ENCODE assay signal across 23 mouse cellular contexts in the genomic region with DNA sequence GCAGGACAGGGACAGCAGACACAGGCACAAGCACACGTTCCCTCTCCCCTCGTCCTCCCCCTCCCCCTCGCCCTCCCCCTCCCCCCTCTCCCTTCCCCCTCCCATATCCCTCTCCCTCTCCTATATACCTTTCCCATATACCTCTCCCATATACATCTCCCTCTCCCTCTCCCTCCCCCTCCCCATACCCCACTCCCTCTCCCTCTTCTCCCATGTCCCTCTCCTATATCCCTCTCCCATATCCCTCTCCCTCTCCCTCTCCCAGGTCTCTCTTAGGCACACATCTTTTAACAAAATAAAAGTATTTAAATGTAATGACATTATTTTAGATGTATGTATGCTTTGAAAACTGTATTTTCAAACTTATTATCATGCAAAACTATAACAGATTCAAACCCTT.
"Had no signal": no experiment of that assay in that cellular context is flagged by ENCODE, and none has a peak within 500 bp of the region (broad histone marks: within the 10 kb centered on the region; RNA-seq: fewer than 3 reads in every experiment).

No protein-coding gene starts in this region.

- DNase-seq: gastrocnemius, postnatal 14 days; gastrocnemius, postnatal 36 days; heart, adult 11 months; heart, adult 2 months; heart, postnatal 14 days; heart, postnatal 36 days; kidney, adult 11 months; kidney, adult 2 months; kidney, postnatal 14 days; layer of hippocampus, adult 9-11 months; layer of hippocampus, postnatal 36 days; left cerebral cortex, postnatal 4 days had no signal

- H3K9ac ChIP-seq: heart, embryonic 13.5 days; heart, embryonic 15.5 days; hindbrain, embryonic 13.5 days; hindbrain, embryonic 15.5 days; limb, embryonic 13.5 days; limb, embryonic 15.5 days; liver, embryonic 12.5 days; liver, embryonic 14.5 days had no signal

- H3K27me3 ChIP-seq: heart, embryonic 13.5 days; heart, embryonic 15.5 days; hindbrain, embryonic 13.5 days; hindbrain, embryonic 15.5 days; limb, embryonic 13.5 days; limb, embryonic 15.5 days; liver, embryonic 12.5 days had no signal

- H3K36me3 ChIP-seq: heart, embryonic 13.5 days; heart, embryonic 15.5 days; hindbrain, embryonic 13.5 days; hindbrain, embryonic 15.5 days; limb, embryonic 13.5 days; limb, embryonic 15.5 days; liver, embryonic 12.5 days had no signal

- H3K9me3 ChIP-seq: heart, embryonic 13.5 days; heart, embryonic 15.5 days; hindbrain, embryonic 13.5 days; hindbrain, embryonic 15.5 days; limb, embryonic 13.5 days; limb, embryonic 15.5 days; liver, embryonic 12.5 days had no signal

- H3K27ac ChIP-seq: heart, adult 2 months; heart, embryonic 13.5 days; heart, embryonic 15.5 days; hindbrain, embryonic 13.5 days; hindbrain, embryonic 15.5 days; hindbrain, postnatal 0 days; limb, embryonic 13.5 days; limb, embryonic 15.5 days; liver, embryonic 12.5 days; liver, embryonic 14.5 days had no signal

- H3K4me3 ChIP-seq: heart, adult 2 months; heart, embryonic 13.5 days; heart, embryonic 15.5 days; hindbrain, embryonic 13.5 days; hindbrain, embryonic 15.5 days; limb, embryonic 13.5 days; limb, embryonic 15.5 days; liver, embryonic 12.5 days had no signal

- H3K4me1 ChIP-seq: heart, embryonic 13.5 days; heart, embryonic 15.5 days; hindbrain, embryonic 13.5 days; hindbrain, embryonic 15.5 days; limb, embryonic 13.5 days; limb, embryonic 15.5 days; liver, embryonic 12.5 days had no signal

- ATAC-seq: hindbrain, postnatal 0 days; intestine, embryonic 16.5 days; liver, embryonic 12.5 days had no signal

- H3K4me2 ChIP-seq: heart, embryonic 11.5 days; heart, embryonic 13.5 days; heart, embryonic 15.5 days; hindbrain, embryonic 13.5 days; hindbrain, embryonic 15.5 days; limb, embryonic 13.5 days; limb, embryonic 15.5 days; liver, embryonic 12.5 days had no signal
